Comparison of ENCODE assay signal across 9 mouse cellular contexts in the genomic region with DNA sequence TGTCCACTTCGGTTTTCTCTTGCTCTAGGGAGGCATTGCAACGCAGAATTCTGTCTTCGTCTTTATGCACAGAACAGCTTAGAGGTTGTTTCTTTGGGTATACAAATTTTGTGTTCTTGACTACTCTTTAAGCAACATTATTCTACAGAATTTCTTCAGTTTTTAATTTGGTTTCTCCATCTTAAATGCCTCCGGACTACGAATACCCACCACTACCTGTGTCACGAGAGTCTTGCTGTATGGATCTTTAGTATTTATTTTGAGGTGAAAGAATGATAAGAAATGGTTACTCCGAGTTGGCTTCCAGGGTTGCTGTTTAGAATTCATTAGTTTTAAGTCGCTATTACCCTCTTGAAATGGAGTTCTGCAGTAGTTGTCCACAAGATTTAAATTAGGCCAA. TPM values are rescaled to one million over a fixed set of nuclear protein-coding genes. Genes with fewer than 3 reads are reported as not detected.
DNase-seq lines count a peak whose midpoint lies in the region; ATAC-seq and TF ChIP-seq lines count a peak whose summit lies in the region.
"Had no signal": no experiment of that assay in that cellular context is flagged by ENCODE, and none has a peak within 500 bp of the region (broad histone marks: within the 10 kb centered on the region; RNA-seq: fewer than 3 reads in every experiment).

No protein-coding gene starts in this region.

- H3K9me3 ChIP-seq in kidney, embryonic 15.5 days (replicated peaks): no peaks in the 10 kb centered on the region
- no peaks in the 10 kb centered on the region for H3K9me3 ChIP-seq in embryonic facial prominence, embryonic 13.5 days
- no peaks in the 10 kb centered on the region for H3K9me3 ChIP-seq in intestine, embryonic 15.5 days

- peaks cover 13% of the 10 kb centered on the region for H3K4me1 ChIP-seq in kidney, embryonic 15.5 days
- peaks cover 10% of the 10 kb centered on the region for H3K4me1 ChIP-seq in embryonic facial prominence, embryonic 13.5 days
- H3K4me1 ChIP-seq in intestine, embryonic 15.5 days (replicated peaks): 0 out of 2 replicates have a peak, but pooled peaks cover 5% of the 10 kb centered on the region

- TF ChIP-seq POLR2A in myocyte (IDR thresholded peaks at IDR 0.05; ENCODE audit: insufficient read length, low read depth): no peak

- H3K27me3 ChIP-seq in kidney, embryonic 15.5 days: 0 out of 2 replicates have a peak, but pooled peaks cover 2% of the 10 kb centered on the region
- no peaks in the 10 kb centered on the region for H3K27me3 ChIP-seq in embryonic facial prominence, embryonic 13.5 days
- no peaks in the 10 kb centered on the region; the same call in 1 of the 2 replicates for H3K27me3 ChIP-seq in intestine, embryonic 15.5 days (replicated peaks)
- no peaks in the 10 kb centered on the region for H3K27me3 ChIP-seq in myocyte (ENCODE audit: control insufficient read depth, insufficient read depth, insufficient read length)
- H3K27me3 ChIP-seq: Patski had no signal

- H3K4me2 ChIP-seq in kidney, embryonic 15.5 days: peak overlapping the region; percentile 75
- H3K4me2 ChIP-seq in embryonic facial prominence, embryonic 13.5 days: peak overlapping the region; percentile 82
- peak overlapping the region; percentile 82; the same call in 1 of the 2 replicates for H3K4me2 ChIP-seq in intestine, embryonic 15.5 days (replicated peaks)
- peak overlapping the region; percentile 93 for H3K4me2 ChIP-seq in myocyte (ENCODE audit: low read depth)

- no peak for DNase-seq in kidney, postnatal 10 days
- DNase-seq in layer of hippocampus, postnatal 14 days (ENCODE audit: low spot score in 2 of 2): no peak
- DNase-seq in thymus, postnatal 14 days: no peak
- no peak for DNase-seq in lung, postnatal 36 days

- H3K4me3 ChIP-seq in kidney, embryonic 15.5 days (replicated peaks): peak overlapping the region; percentile 87
- peak overlapping the region; percentile 84 for H3K4me3 ChIP-seq in embryonic facial prominence, embryonic 13.5 days
- H3K4me3 ChIP-seq in intestine, embryonic 15.5 days (replicated peaks): no peak overlapping the region
- H3K4me3 ChIP-seq in myocyte: peak overlapping the region; percentile 77

- WGBS in kidney, embryonic 15.5 days: 59% methylated on average over 8 of the region's 8 CpGs
- WGBS in embryonic facial prominence, embryonic 13.5 days: 44% methylated on average over 8 of the region's 8 CpGs
- WGBS in intestine, embryonic 15.5 days: 61% methylated on average over 8 of the region's 8 CpGs

- no peak for ATAC-seq in kidney, embryonic 15.5 days (replicated peaks; ENCODE audit: low FRiP score)
- ATAC-seq in embryonic facial prominence, embryonic 13.5 days (ENCODE audit: insufficient number of reproducible peaks, insufficient read depth, low FRiP score, low TSS enrichment, low read depth): no peak
- ATAC-seq in intestine, embryonic 15.5 days: no peak
- ATAC-seq: Patski had no signal

- H3K79me2 ChIP-seq in myocyte (ENCODE audit: control insufficient read depth, insufficient read depth): peaks cover 40% of the 10 kb centered on the region

- H3ac ChIP-seq in myocyte (ENCODE audit: control insufficient read depth, insufficient read length): no peak overlapping the region

- H3K36me3 ChIP-seq in kidney, embryonic 15.5 days: no peaks in the 10 kb centered on the region
- H3K36me3 ChIP-seq in embryonic facial prominence, embryonic 13.5 days: no peaks in the 10 kb centered on the region
- no peaks in the 10 kb centered on the region for H3K36me3 ChIP-seq in intestine, embryonic 15.5 days
- H3K36me3 ChIP-seq in myocyte (ENCODE audit: control insufficient read depth, insufficient read depth): peaks cover 3% of the 10 kb centered on the region

- H3K27ac ChIP-seq in kidney, embryonic 15.5 days: no peak overlapping the region
- H3K27ac ChIP-seq in embryonic facial prominence, embryonic 13.5 days: no peak overlapping the region
- H3K27ac ChIP-seq in intestine, embryonic 15.5 days: no peak overlapping the region

- peak overlapping the region; percentile 67; the same call in 1 of the 2 replicates for H3K9ac ChIP-seq in kidney, embryonic 15.5 days
- peak overlapping the region; percentile 84; the same call in 1 of the 2 replicates for H3K9ac ChIP-seq in embryonic facial prominence, embryonic 13.5 days
- no peak overlapping the region for H3K9ac ChIP-seq in intestine, embryonic 15.5 days

TF ChIP-seq in myocyte, 11 proteins besides CTCF, POLR2A, EP300 and RAD21:
- TF ChIP-seq CEBPB (IDR thresholded peaks at IDR 0.05; ENCODE audit: insufficient read depth, poor library complexity, severe bottlenecking) (no peak), MYOG (IDR thresholded peaks at IDR 0.05; ENCODE audit: control insufficient read depth in 1 of 3, insufficient read depth in 1 of 3, insufficient read length in 2 of 3, low read depth in 2 of 3) (no peak), REST (IDR thresholded peaks at IDR 0.05; ENCODE audit: insufficient read depth, insufficient read length) (no peak), TCF12 (IDR thresholded peaks at IDR 0.05; ENCODE audit: insufficient read depth, poor library complexity, severe bottlenecking) (no peak), E2F4 (IDR thresholded peaks at IDR 0.05; ENCODE audit: insufficient read depth) (no peak)

RNA-seq across cellular contexts. Expression of a gene that starts 1.3 kb away (rescaled TPM):
- 31.1 and 36.5 TPM in 2 replicates for polyA plus RNA-seq in kidney, embryonic 15.5 days (2015; fragmentation: Nextera tagmentation; extraction: Ambion mirVana)
- 40.5 and 47.9 TPM in 2 replicates for polyA plus RNA-seq in embryonic facial prominence, embryonic 13.5 days (2015; fragmentation: Nextera tagmentation; extraction: Ambion mirVana)
- polyA plus RNA-seq in intestine, embryonic 15.5 days (2015; fragmentation: Nextera tagmentation; extraction: Ambion mirVana): 35.6 and 36.9 TPM in 2 replicates
- 20.9 TPM for polyA plus RNA-seq in myocyte (2012; fragmentation: generic; extraction: Trizol)
- 10 to 100 TPM; 18.7 to 20.9 TPM for total RNA-seq in layer of hippocampus, postnatal 14 days (2021)
